Mouse (Mus musculus): Measurements from ENCODE around the gene Fosl2. TPM values are rescaled to one million over a fixed set of nuclear protein-coding genes. Genes with fewer than 3 reads are reported as not detected.

Gene Fosl2
- total RNA-seq (2017) = 75.5 to 116 TPM (median 87.6 TPM) in 3 replicates

- ATAC-seq (replicated peaks; ENCODE audit: insufficient number of reproducible peaks, low FRiP score, low TSS enrichment, poor library complexity, severe bottlenecking) = peak; percentile 71
Observed at GRCm38 (mm10) chr5:32135336-32136206, at the start of gene Fosl2. Gene Fosl2, plus strand, starts transcription at chr5:32135801.

GRCm38 (mm10) chr5:32085971-32086370, 49.6 kb upstream of the Fosl2 start:
- no peak for ATAC-seq (replicated peaks; ENCODE audit: insufficient number of reproducible peaks, low FRiP score, low TSS enrichment, poor library complexity, severe bottlenecking)

GRCm38 (mm10) chr5:32086526-32087090, 49.0 kb upstream of the Fosl2 start:
- ATAC-seq (replicated peaks; ENCODE audit: insufficient number of reproducible peaks, low FRiP score, low TSS enrichment, poor library complexity, severe bottlenecking) = no peak

DNA sequence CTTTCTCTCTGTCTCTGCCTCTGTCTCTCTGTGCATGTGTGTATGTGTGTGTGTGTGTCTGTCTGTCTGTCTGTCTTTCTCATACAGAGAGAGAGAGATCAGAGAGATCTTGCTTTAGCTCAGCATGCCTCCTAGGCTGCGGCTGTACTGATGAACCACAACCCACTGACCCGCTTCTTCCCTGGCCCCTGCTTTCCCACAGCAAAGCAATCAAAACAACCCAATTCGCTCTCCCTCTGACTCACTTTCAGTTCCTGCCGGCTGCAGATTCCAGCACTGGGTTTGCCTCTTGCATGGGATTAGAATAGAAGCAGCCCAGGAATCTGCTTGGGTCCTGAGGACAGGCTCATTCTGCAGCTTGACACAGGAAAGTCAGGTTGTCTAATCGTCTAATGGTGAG, 46.1 kb upstream of the Fosl2 start:
- no peak for ATAC-seq (replicated peaks; ENCODE audit: insufficient number of reproducible peaks, low FRiP score, low TSS enrichment, poor library complexity, severe bottlenecking)

DNA sequence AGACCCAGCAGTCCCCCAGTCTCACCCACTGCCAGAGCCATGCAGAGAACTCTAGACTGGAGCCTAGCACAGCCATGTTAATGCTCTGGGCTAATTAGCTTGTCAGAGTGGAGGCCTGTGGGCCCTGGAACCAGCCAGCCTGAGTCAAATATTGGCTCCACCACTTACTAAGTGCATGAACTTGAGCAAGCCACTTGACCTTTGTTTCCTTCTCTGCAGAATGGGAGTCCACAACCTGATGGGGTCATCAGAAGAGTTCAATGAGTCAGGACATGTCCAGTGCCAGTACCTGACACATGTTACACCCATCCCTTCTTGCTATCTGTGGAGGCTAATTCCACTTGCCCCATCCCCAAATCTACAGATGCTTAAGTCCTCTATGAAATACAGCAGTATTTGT, 43.3 kb upstream of the Fosl2 start:
- no peak for ATAC-seq (replicated peaks; ENCODE audit: insufficient number of reproducible peaks, low FRiP score, low TSS enrichment, poor library complexity, severe bottlenecking)

DNA sequence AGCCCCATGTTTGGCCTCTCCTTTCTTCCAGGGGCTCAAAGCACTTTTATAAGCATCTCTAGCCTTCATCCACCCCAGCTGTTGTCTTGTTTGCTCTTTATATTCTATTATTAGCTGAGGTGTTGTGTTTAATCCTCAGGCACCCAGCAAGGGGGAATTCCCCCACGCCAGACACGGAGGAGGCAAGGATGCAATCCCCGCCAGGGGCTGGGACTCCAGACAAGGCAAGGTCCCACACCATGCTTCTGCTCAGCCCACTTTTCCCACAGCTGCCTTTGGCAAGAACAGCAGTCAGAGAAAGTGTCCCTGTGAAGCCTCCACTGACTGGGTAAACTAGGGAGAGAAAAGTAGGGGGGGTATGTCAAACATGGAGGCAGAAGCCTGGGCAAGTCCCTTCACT, 36.9 kb upstream of the Fosl2 start:
- ATAC-seq (replicated peaks; ENCODE audit: insufficient number of reproducible peaks, low FRiP score, low TSS enrichment, poor library complexity, severe bottlenecking) = no peak

- no peak for ATAC-seq (replicated peaks; ENCODE audit: insufficient number of reproducible peaks, low FRiP score, low TSS enrichment, poor library complexity, severe bottlenecking)
Observed at GRCm38 (mm10) chr5:32102484-32102883, 33.1 kb upstream of the Fosl2 start.

DNA sequence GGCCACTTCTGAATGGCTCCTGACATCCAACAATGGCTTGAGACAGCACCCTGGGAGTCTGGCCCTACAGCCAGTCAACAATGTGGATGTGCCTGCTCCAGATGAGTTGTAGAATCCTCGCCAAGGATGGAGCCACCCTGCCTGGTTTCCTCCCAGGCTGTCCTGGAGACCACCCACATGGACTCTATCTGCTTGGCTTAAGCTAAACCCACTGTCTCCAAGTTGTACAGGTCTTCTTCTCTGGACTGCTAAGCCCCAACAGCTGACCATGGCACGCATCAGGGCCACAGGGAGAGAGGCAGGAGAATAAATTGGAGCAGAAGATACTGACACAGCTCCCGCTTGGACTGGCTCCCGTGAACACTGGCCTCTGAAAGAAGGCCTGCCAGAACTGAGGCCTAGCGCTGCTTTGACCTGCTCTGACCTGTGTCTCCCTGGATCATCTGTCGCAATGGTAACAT, 32.6 kb upstream of the Fosl2 start:
- ATAC-seq (replicated peaks; ENCODE audit: insufficient number of reproducible peaks, low FRiP score, low TSS enrichment, poor library complexity, severe bottlenecking) = no peak

DNA sequence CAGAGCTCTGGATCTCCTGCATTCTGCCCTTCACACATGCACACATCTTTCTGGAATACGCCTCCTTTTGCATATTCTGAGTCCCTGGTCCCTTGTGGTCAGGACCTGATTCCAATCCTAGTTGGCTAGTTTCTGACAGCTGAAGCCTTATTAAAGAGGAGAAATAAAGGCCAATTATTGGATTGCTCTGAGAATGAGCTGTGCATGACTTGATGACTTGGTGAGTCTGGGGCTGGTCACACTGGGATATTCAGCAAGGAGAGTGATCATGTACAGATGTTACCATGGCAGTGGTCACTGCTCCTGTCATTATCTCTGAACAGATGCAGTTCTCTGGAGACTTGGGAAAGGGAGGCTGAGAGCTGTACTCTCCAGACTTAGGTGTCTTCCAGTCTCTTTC, 32.1 kb upstream of the Fosl2 start:
- ATAC-seq (replicated peaks; ENCODE audit: insufficient number of reproducible peaks, low FRiP score, low TSS enrichment, poor library complexity, severe bottlenecking) = no peak

DNA sequence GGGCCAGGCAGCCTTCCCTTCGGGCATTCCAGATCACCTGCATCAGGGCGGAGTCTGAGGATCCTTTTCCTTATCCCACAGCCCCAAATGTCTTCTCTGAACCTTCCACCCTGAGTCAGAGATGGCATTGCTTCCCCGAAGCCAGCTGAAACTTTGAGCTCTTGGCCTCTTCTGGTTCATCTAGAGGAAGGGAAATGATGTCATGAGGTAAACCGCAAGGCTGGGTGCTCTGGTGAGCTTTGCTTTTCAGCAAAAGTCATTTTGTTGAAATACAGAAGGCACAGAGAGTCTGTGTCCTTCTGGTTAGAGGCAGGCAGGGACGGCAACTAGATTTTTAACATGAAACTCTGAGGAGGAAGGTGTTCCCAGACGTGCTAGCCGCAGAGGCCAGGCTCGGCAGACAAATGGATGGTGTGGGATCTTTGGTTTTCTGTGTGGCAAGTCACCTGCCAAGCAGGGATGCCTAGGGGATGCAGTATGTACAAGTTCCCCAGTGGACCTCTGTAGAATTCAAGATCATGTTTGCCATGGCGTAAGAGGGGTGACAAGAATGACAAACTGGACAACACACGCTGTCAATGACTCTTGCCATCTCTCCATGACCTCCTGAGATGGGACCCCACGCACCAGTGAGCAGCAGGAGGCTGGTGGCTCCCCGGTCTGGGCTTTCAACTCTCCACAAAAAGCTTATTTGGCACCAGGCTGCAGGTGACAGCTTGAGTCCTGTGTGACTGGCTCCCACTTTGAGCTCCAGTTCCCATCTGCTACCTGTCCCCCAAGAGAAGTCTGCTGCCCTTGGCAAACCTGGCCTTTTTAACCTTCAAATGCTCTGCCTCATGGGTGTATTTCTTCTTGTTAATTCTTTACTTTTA, 31.2 kb upstream of the Fosl2 start:
- peak; percentile 82 for ATAC-seq (replicated peaks; ENCODE audit: insufficient number of reproducible peaks, low FRiP score, low TSS enrichment, poor library complexity, severe bottlenecking)

GRCm38 (mm10) chr5:32106473-32107140, 29.0 kb upstream of the Fosl2 start:
- no peak for ATAC-seq (replicated peaks; ENCODE audit: insufficient number of reproducible peaks, low FRiP score, low TSS enrichment, poor library complexity, severe bottlenecking)

- ATAC-seq (replicated peaks; ENCODE audit: insufficient number of reproducible peaks, low FRiP score, low TSS enrichment, poor library complexity, severe bottlenecking) = no peak
Observed at GRCm38 (mm10) chr5:32110651-32111050, 24.9 kb upstream of the Fosl2 start.

GRCm38 (mm10) chr5:32112206-32112916, 23.2 kb upstream of the Fosl2 start:
- ATAC-seq (replicated peaks; ENCODE audit: insufficient number of reproducible peaks, low FRiP score, low TSS enrichment, poor library complexity, severe bottlenecking) = peak; percentile 84

- no peak for ATAC-seq (replicated peaks; ENCODE audit: insufficient number of reproducible peaks, low FRiP score, low TSS enrichment, poor library complexity, severe bottlenecking)
Observed at GRCm38 (mm10) chr5:32120901-32121376, 14.7 kb upstream of the Fosl2 start.

DNA sequence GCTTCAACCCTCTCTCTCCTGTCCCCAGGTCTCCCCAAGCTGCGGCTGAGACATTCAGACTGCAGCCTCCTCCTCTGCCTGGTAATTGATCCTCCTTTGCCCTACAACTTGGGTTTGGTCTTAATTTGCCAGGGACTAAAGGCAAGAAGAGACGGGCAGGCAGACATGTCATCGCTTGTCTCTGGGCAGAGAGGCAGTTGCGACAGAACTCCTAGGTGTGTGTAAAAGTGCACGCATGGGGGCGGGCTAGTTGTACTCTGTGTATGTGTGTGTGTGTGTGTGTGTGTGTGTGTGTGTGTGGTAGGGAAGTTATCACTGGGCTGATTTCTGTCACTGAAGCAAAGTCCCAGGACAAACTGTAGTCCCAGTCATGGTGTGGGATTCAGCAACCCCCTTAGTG, 13.7 kb upstream of the Fosl2 start:
- no peak for ATAC-seq (replicated peaks; ENCODE audit: insufficient number of reproducible peaks, low FRiP score, low TSS enrichment, poor library complexity, severe bottlenecking)

GRCm38 (mm10) chr5:32122363-32122762, 13.2 kb upstream of the Fosl2 start:
- ATAC-seq (replicated peaks; ENCODE audit: insufficient number of reproducible peaks, low FRiP score, low TSS enrichment, poor library complexity, severe bottlenecking) = peak; percentile 91

DNA sequence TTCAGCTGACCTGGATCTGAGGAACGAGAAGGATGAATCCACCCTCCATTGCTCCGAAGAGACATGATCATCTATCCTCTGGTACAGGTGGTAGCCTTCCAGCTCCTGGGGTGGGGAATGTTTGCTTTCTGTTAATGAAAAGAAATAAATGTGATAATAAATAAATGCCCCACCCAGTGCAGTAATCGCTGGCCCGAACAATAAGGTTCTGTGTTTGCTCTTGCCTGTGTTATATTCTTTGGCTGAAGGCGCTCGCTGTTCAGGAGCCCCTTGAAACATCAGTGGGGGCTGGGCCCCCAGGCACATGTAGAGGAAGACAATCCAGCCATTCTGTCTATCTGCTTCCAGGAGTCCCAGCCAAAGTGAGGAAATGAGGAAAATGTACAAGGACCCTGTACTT, 10.6 kb upstream of the Fosl2 start:
- ATAC-seq (replicated peaks; ENCODE audit: insufficient number of reproducible peaks, low FRiP score, low TSS enrichment, poor library complexity, severe bottlenecking) = no peak

- ATAC-seq (replicated peaks; ENCODE audit: insufficient number of reproducible peaks, low FRiP score, low TSS enrichment, poor library complexity, severe bottlenecking) = no peak
Observed at GRCm38 (mm10) chr5:32127226-32127625, 8.4 kb upstream of the Fosl2 start.

Data from monocyte, adult 5-6 weeks (primary cell).